ENCODE assay signal across 25 mouse cellular contexts in the genomic region with DNA sequence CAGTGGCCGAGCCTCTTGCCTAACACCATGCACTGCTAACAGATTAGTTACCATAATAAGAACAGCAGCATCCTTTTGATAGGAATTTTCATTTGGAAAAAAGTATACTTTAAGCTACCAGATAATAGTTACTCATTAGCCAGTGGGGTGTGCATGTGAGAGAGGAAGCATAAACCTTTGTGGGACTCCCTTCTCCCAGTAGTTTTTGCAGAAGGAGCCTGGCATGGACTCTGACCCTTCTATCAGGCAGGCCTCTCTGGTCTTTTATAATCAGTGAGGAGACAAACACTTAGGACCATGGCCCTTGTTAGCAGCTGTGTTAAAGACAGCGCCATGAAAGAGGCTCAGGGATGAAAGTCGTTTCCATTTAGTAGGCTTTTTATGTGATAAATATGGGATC.
DNase-seq lines count a peak whose midpoint lies in the region; ATAC-seq lines count a peak whose summit lies in the region.
"Had no signal": no experiment of that assay in that cellular context is flagged by ENCODE, and none has a peak within 500 bp of the region (broad histone marks: within the 10 kb centered on the region; RNA-seq: fewer than 3 reads in every experiment).

No protein-coding gene starts in this region.

- peaks cover 5% of the 10 kb centered on the region; the same call in 1 of the 2 replicates for H3K36me3 ChIP-seq in kidney, embryonic 15.5 days
- no peaks in the 10 kb centered on the region for H3K36me3 ChIP-seq in kidney, embryonic 16.5 days (ENCODE audit: insufficient read depth, low read length)
- 0 out of 2 replicates have a peak, but pooled peaks cover 7% of the 10 kb centered on the region for H3K36me3 ChIP-seq in intestine, embryonic 14.5 days (ENCODE audit: control insufficient read depth, insufficient read depth, low read length)
- H3K36me3 ChIP-seq: liver, embryonic 13.5 days; midbrain, embryonic 12.5 days; neural tube, embryonic 15.5 days had no signal

- DNase-seq in intestine, embryonic 14.5 days (ENCODE audit: low spot score): no peak
- DNase-seq in kidney, postnatal 25 days: peak; percentile 50 to 82
- DNase-seq in yolk sac, embryonic 10.5 days (ENCODE audit: low spot score): peak; percentile 64
- DNase-seq in right cerebral cortex, postnatal 4 days: no peak
- DNase-seq in spleen, postnatal 36 days (ENCODE audit: low spot score in 2 of 2): no peak
- DNase-seq: adrenal gland, postnatal 10 days; cerebellum, adult 2 months; cerebellum, postnatal 36 days; embryo, embryonic 11 days; heart, postnatal 4 days; liver, embryonic 13.5 days; lung, embryonic 14.5 days; thymus, adult 18-20 months; thymus, postnatal 4 days had no signal

- no peaks in the 10 kb centered on the region for H3K27me3 ChIP-seq in kidney, embryonic 15.5 days
- no peaks in the 10 kb centered on the region for H3K27me3 ChIP-seq in kidney, embryonic 16.5 days (ENCODE audit: insufficient read depth, low read length)
- no peaks in the 10 kb centered on the region for H3K27me3 ChIP-seq in intestine, embryonic 14.5 days (replicated peaks; ENCODE audit: control insufficient read depth, insufficient read depth, low read length)
- H3K27me3 ChIP-seq: embryonic facial prominence, embryonic 13.5 days; forebrain, embryonic 13.5 days; liver, embryonic 13.5 days; midbrain, embryonic 12.5 days; neural tube, embryonic 15.5 days had no signal

- no peaks in the 10 kb centered on the region for H3K9me3 ChIP-seq in kidney, embryonic 15.5 days (replicated peaks)
- no peaks in the 10 kb centered on the region for H3K9me3 ChIP-seq in kidney, embryonic 16.5 days (ENCODE audit: low read length)
- no peaks in the 10 kb centered on the region for H3K9me3 ChIP-seq in intestine, embryonic 14.5 days (ENCODE audit: control insufficient read depth, low read length)
- H3K9me3 ChIP-seq: embryonic facial prominence, embryonic 13.5 days; forebrain, embryonic 13.5 days; liver, embryonic 13.5 days; midbrain, embryonic 12.5 days; neural tube, embryonic 15.5 days had no signal

- no peak overlapping the region for H3K9ac ChIP-seq in kidney, embryonic 15.5 days
- H3K9ac ChIP-seq in kidney, embryonic 16.5 days (replicated peaks; ENCODE audit: low read length): no peak overlapping the region
- H3K9ac ChIP-seq in intestine, embryonic 14.5 days (ENCODE audit: low read length): no peak overlapping the region
- H3K9ac ChIP-seq: embryonic facial prominence, embryonic 13.5 days; forebrain, embryonic 13.5 days; hindbrain, embryonic 14.5 days; liver, embryonic 13.5 days; lung, embryonic 14.5 days; midbrain, embryonic 12.5 days; neural tube, embryonic 15.5 days had no signal

- no peak overlapping the region for H3K4me3 ChIP-seq in kidney, embryonic 15.5 days (replicated peaks)
- H3K4me3 ChIP-seq in kidney, embryonic 16.5 days (ENCODE audit: low read length): no peak overlapping the region
- H3K4me3 ChIP-seq in intestine, embryonic 14.5 days (ENCODE audit: low read depth, low read length): no peak overlapping the region
- H3K4me3 ChIP-seq: embryonic facial prominence, embryonic 13.5 days; erythroblast, embryonic 14.5 days; forebrain, embryonic 13.5 days; layer of hippocampus, adult 2 months; liver, embryonic 13.5 days; midbrain, embryonic 12.5 days; neural tube, embryonic 15.5 days had no signal

- ATAC-seq in kidney, embryonic 15.5 days (replicated peaks; ENCODE audit: low FRiP score): no peak
- no peak; the same call in 1 of the 2 replicates for ATAC-seq in kidney, embryonic 16.5 days (ENCODE audit: low FRiP score, low TSS enrichment)
- ATAC-seq in intestine, embryonic 14.5 days (replicated peaks; ENCODE audit: low FRiP score, low TSS enrichment, low read depth): peak; percentile 79
- ATAC-seq: activated CD4-positive, CD25-positive, alpha-beta regulatory T cell, adult 4 months; forebrain, embryonic 13.5 days; inflammation-experienced regulatory T-cells, adult 6 months had no signal

- 0 out of 2 replicates have a peak overlapping the region, but pooled peaks have one; percentile 4 for H3K27ac ChIP-seq in kidney, embryonic 15.5 days
- no peak overlapping the region for H3K27ac ChIP-seq in kidney, embryonic 16.5 days (ENCODE audit: low read length)
- peak overlapping the region; percentile 72; the same call in 1 of the 2 replicates for H3K27ac ChIP-seq in intestine, embryonic 14.5 days (ENCODE audit: low read depth)
- H3K27ac ChIP-seq: embryonic facial prominence, embryonic 13.5 days; forebrain, embryonic 13.5 days; hindbrain, embryonic 14.5 days; layer of hippocampus, adult 2 months; liver, embryonic 13.5 days; midbrain, embryonic 12.5 days; neural tube, embryonic 15.5 days had no signal

- peaks cover 20% of the 10 kb centered on the region for H3K4me1 ChIP-seq in kidney, embryonic 15.5 days
- peaks cover 12% of the 10 kb centered on the region for H3K4me1 ChIP-seq in kidney, embryonic 16.5 days (ENCODE audit: insufficient read depth, low read length)
- peaks cover 45% of the 10 kb centered on the region for H3K4me1 ChIP-seq in intestine, embryonic 14.5 days (replicated peaks; ENCODE audit: control insufficient read depth, insufficient read depth, low read length)
- H3K4me1 ChIP-seq: embryonic facial prominence, embryonic 13.5 days; forebrain, embryonic 13.5 days; liver, embryonic 13.5 days; midbrain, embryonic 12.5 days; neural tube, embryonic 15.5 days had no signal

- no peak overlapping the region for H3K4me2 ChIP-seq in kidney, embryonic 15.5 days
- H3K4me2 ChIP-seq in kidney, embryonic 16.5 days (replicated peaks; ENCODE audit: low read depth, low read length): no peak overlapping the region
- H3K4me2 ChIP-seq in intestine, embryonic 14.5 days (ENCODE audit: low read length): 0 out of 2 replicates have a peak overlapping the region, but pooled peaks have one; percentile 1
- H3K4me2 ChIP-seq: embryonic facial prominence, embryonic 13.5 days; forebrain, embryonic 13.5 days; hindbrain, embryonic 14.5 days; liver, embryonic 13.5 days; lung, embryonic 14.5 days; midbrain, embryonic 12.5 days; neural tube, embryonic 15.5 days had no signal

- WGBS in kidney, embryonic 15.5 days: 53% methylated on average over 3 of the region's 3 CpGs
- 48% methylated on average over 3 of the region's 3 CpGs for WGBS in kidney, embryonic 16.5 days
- WGBS in intestine, embryonic 14.5 days: 23% methylated on average over 3 of the region's 3 CpGs

Comparison
In these comparisons a context has a peak if more than half of its experiments do, and no peak if none do; other contexts are left out.
1. DNase-seq: peak in kidney, postnatal 25 days (2 of 2) and yolk sac, embryonic 10.5 days (single experiment); none in intestine, embryonic 14.5 days (single experiment), right cerebral cortex, postnatal 4 days (single experiment) and spleen, postnatal 36 days (0 of 2).